Mouse (Mus musculus): ENCODE measurements around the gene Spred3. TPM values are rescaled to one million over a fixed set of nuclear protein-coding genes. Genes with fewer than 3 reads are reported as not detected.
A peak's percentile ranks its signal among the peaks of the same experiment; 100 is the strongest.
"Not testable (repeated sequence)": the region's sequence is repeated elsewhere in the genome, so short reads cannot be mapped to it uniquely, and the experiment has no call there.

Gene Spred3
- polyA plus RNA-seq (2015; fragmentation: Nextera tagmentation; extraction: Ambion mirVana), result 11.3 and 11.5 TPM in 2 replicates

DNA sequence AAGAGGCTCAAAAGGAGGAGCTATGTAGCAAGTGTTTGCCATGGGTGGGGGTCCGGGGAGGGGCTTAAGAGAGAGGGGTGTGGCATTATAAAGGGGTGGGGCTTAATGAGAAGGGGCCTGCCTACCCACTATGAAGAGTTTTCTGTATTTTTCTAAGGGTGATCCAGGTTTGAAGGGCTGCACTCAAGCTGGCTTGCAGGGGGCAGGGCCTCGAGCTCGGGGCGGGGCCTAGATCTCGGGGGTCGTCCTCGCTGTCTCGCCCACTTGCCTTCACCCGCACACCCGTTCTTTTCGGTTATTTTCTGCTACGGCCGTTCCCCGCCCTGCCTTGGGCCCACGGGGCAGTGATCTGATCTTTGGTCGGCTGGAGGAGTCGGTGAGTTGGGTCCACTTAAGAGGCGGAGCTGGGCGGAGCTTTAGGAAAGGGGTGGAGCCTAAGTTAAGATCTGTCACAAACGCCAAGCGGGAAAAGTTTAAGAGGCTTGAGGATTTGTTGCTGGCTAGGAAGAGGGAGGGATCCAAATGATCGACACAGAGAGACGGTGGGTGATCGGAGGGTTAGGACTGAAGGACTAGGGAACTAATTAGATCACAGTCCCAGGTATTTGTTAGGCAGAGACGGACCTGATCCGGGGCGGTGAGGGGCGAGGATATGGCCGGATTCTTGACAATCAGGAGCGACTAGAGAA, at the start of gene Spred3, which contains the start of gene Ggn:
Gene Spred3, minus strand, starts transcription at position 346 of the 689 bp plus-strand sequence.
Gene Ggn, plus strand, starts transcription at position 145 of the 689 bp plus-strand sequence.
- Histone ChIP-seq H3K27ac (peak within 1 kb of the TSS; percentile 89), H3K9me3 (no peaks in the 10 kb centered on the region), H3K9ac (peak within 1 kb of the TSS; percentile 59), H3K4me1 (peaks cover 39% of the 10 kb centered on the region), H3K4me3 (peak within 1 kb of the TSS; percentile 60), H3K27me3 (replicated peaks) (peaks cover 46% of the 10 kb centered on the region), H3K4me2 (peak within 1 kb of the TSS; percentile 66), H3K36me3 (replicated peaks) (peaks cover 13% of the 10 kb centered on the region)
- 2% methylated on average over 30 of the region's 30 CpGs for WGBS
- peak; percentile 63 for ATAC-seq (replicated peaks)

DNA sequence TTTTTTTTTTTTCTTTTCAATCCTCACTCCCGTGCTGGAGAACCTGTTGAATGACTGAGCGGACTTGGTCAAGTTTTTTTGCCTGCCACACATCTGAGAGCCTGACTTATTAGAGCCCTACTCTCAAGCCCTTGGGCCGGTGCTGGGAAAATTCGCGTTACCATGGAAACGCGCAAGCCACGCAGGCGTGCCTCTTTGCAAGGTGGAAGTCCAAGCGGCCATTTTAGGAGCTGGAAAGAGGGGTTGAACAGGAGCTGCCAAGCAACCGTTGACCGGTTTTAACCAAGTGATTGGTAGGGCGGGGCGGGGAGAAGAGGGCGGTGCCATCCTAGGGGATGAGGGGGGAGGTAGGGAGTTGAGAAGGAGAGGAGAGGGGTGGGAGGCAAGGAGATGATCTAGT, 44.6 kb upstream of the Spred3 start:
- WGBS, result 44% methylated on average over 15 of the region's 15 CpGs

GRCm38 (mm10) chr7:29214236-29214635, 44.0 kb upstream of the Spred3 start:
- H3K27ac ChIP-seq, result 0 out of 2 replicates have a peak overlapping the region, but pooled peaks have one; percentile 65
- peaks cover 16% of the 10 kb centered on the region for H3K4me1 ChIP-seq
- ATAC-seq (replicated peaks), result no peak
- peaks cover 7% of the 10 kb centered on the region; the same call in 1 of the 2 replicates for H3K27me3 ChIP-seq (replicated peaks)
- H3K4me3 ChIP-seq, result no peak overlapping the region
- H3K9me3 ChIP-seq, result no peaks in the 10 kb centered on the region
- H3K9ac ChIP-seq, result no peak overlapping the region
- H3K4me2 ChIP-seq, result peak overlapping the region; percentile 53
- 58% methylated on average over 2 of the region's 2 CpGs for WGBS
- H3K36me3 ChIP-seq (replicated peaks), result no peaks in the 10 kb centered on the region

More for the DNA sequence above, 44.6 kb upstream of the Spred3 start:
- ATAC-seq (replicated peaks), result no peak
- H3K27me3 ChIP-seq (replicated peaks), result peaks cover 7% of the 10 kb centered on the region; the same call in 1 of the 2 replicates
- H3K9me3 ChIP-seq, result no peaks in the 10 kb centered on the region
- no peak overlapping the region for H3K4me3 ChIP-seq
- H3K4me2 ChIP-seq, result no peak overlapping the region
- H3K4me1 ChIP-seq, result peaks cover 16% of the 10 kb centered on the region
- no peak overlapping the region for H3K27ac ChIP-seq
- no peaks in the 10 kb centered on the region for H3K36me3 ChIP-seq (replicated peaks)
- no peak overlapping the region for H3K9ac ChIP-seq

DNA sequence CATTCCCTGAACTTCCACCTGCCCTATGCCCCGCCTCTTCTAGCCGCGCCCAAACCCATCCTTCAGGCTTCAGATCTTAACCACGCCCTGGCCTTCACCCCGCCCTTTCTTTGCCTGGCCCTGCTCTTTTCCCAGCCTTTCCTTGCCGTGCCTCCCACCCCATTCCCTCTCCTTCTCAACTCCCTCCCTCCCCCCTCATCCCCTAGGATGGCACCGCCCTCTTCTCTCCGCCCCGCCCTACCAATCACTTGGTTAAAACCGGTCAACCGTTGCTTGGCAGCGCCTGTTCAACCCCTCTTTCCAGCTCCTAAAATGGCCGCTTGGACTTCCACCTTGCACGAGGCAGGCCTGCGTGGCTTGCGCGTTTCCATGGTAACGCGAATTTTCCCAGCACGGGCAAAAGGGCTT, 43.5 kb upstream of the Spred3 start, which contains the start of gene Catsperg1:
Gene Catsperg1, minus strand, starts transcription at position 361 of the 408 bp plus-strand sequence.
- Histone ChIP-seq H3K4me1 (peaks cover 16% of the 10 kb centered on the region), H3K27ac (peak within 1 kb of the TSS; percentile 65), H3K36me3 (replicated peaks) (no peaks in the 10 kb centered on the region), H3K9me3 (no peaks in the 10 kb centered on the region), H3K9ac (no peak within 1 kb of the TSS), H3K4me3 (peak within 1 kb of the TSS; percentile 33), H3K27me3 (replicated peaks) (peaks cover 7% of the 10 kb centered on the region; the same call in 1 of the 2 replicates), H3K4me2 (peak within 1 kb of the TSS; percentile 53)
- 2% methylated on average over 20 of the region's 20 CpGs for WGBS
- ATAC-seq (replicated peaks), result peak; percentile 88

DNA sequence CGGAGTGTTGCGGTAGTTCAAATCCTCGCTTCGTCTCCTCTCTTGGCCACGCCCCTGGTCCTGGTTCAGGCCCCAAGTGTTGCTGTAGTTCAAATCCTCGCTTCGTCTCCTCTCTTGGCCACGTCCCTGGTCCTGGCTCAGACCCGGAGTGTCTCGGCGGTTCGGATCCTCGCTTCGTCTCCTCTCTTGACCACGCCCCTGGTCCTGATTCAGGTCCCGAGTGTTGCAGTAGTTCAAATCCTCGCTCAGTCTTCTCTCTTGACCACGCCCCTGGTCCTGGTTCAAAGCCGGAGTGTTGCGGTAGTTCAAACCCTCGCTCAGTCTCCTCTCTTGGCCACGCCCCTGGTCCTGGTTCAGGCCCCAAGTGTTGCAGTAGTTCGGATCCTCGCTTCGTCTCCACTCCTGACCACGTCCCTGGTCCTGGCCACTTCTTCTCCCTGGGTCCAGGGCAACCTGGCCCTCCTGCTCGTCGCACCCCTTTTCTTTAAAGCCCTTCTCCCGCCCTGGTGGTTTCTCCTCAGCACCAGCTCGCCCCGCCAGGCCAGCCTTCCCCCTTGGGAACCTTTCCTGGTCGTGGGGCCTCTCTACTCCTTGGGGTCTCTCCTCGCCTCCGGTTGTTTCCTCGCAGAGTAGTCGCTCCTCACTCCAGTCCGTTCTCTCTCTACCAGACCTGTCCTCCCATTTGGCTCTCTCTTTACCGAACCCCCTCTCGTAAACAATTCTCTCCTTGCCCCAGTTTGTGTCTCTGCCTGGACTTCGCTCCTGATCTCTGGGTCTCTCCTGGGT, 42.8 kb upstream of the Spred3 start:
- H3K9me3 ChIP-seq; H3K9ac ChIP-seq; H3K27me3 ChIP-seq (replicated peaks); H3K36me3 ChIP-seq (replicated peaks): not testable (repeated sequence)
- peaks cover 16% of the 10 kb centered on the region for H3K4me1 ChIP-seq
- peak overlapping the region; percentile 53 for H3K4me2 ChIP-seq
- 17% methylated on average over 40 of the region's 40 CpGs for WGBS
- peak; percentile 37; the same call in 1 of the 2 replicates for ATAC-seq (replicated peaks)
- H3K27ac ChIP-seq, result peak overlapping the region; percentile 65; the same call in 1 of the 2 replicates
- peak overlapping the region; percentile 33 for H3K4me3 ChIP-seq

DNA sequence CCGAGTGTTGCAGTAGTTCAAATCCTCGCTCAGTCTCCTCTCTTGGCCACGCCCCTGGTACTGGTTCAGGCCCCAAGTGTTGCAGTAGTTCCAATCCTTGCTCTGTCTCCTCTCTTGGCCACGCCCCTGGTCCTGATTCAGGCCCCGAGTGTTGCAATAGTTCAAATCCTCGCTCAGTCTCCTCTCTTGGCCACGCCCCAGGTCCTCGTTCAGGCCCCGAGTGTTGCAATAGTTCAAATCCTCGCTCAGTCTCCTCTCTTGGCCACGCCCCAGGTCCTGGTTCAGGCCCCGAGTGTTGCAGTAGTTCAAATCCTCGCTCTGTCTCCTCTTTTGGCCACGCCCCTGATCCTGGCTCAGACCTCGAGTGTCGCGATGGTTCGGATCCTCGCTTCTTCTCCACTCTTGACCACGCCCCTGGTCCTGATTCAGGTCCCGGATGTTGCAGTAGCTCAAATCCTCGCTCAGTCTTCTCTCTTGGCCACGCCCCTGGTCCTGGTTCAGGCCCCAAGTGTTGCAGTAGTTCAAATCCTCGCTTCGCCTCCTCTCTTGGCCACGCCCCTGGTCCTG, 42.1 kb upstream of the Spred3 start:
- H3K4me2 ChIP-seq, result peak overlapping the region; percentile 53
- WGBS, result 14% methylated on average over 26 of the region's 26 CpGs
- H3K36me3 ChIP-seq (replicated peaks), result no peaks in the 10 kb centered on the region
- no peaks in the 10 kb centered on the region for H3K9me3 ChIP-seq
- ATAC-seq (replicated peaks), result no peak
- no peak overlapping the region for H3K9ac ChIP-seq
- H3K27me3 ChIP-seq (replicated peaks), result peaks cover 7% of the 10 kb centered on the region; the same call in 1 of the 2 replicates
- no peak overlapping the region for H3K4me3 ChIP-seq
- no peak overlapping the region for H3K27ac ChIP-seq
- H3K4me1 ChIP-seq, result peaks cover 16% of the 10 kb centered on the region

- H3K36me3 ChIP-seq (replicated peaks), result no peaks in the 10 kb centered on the region
- no peaks in the 10 kb centered on the region for H3K9me3 ChIP-seq
- ATAC-seq (replicated peaks), result peak; percentile 31; the same call in 1 of the 2 replicates
- peaks cover 16% of the 10 kb centered on the region for H3K4me1 ChIP-seq
- 5% methylated on average over 34 of the region's 34 CpGs for WGBS
- peak overlapping the region; percentile 33 for H3K4me3 ChIP-seq
- H3K4me2 ChIP-seq, result peak overlapping the region; percentile 46
- H3K27me3 ChIP-seq (replicated peaks), result peaks cover 7% of the 10 kb centered on the region; the same call in 1 of the 2 replicates
- H3K9ac ChIP-seq, result peak overlapping the region; percentile 10; the same call in 1 of the 2 replicates
- H3K27ac ChIP-seq, result no peak overlapping the region
These were observed 41.4 kb upstream of the Spred3 start for GRCm38 (mm10) chr7:29211415-29212198.

- H3K9me3 ChIP-seq; H3K27me3 ChIP-seq (replicated peaks); H3K36me3 ChIP-seq (replicated peaks); H3K9ac ChIP-seq; ATAC-seq (replicated peaks); H3K27ac ChIP-seq: not testable (repeated sequence)
- peak overlapping the region; percentile 33 for H3K4me3 ChIP-seq
- peaks cover 16% of the 10 kb centered on the region for H3K4me1 ChIP-seq
- peak overlapping the region; percentile 46 for H3K4me2 ChIP-seq
- WGBS, result 27% methylated on average over 15 of the region's 15 CpGs
These were observed 40.8 kb upstream of the Spred3 start for GRCm38 (mm10) chr7:29211013-29211412.

DNA sequence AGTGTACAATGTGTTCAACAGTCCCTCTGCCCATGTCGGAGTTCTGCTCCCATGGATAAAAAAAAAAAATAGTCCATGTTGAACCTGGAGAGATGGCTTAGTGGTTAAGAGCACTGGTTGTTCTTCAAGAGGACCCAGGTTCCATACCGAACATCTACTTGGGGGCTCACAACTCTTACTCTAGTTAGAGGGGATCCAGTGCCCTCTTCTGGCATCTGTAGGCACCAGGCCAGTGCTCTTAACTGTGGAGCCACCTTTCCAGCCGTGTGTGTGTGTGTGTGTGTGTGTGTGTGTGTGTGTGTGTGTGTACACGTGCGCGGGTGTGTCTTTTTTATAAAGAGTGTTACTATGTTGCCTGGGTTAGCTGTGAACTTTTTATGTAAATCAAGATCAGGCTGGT, 32.4 kb upstream of the Spred3 start:
- H3K27ac ChIP-seq, result no peak overlapping the region
- 83% methylated on average over 6 of the region's 6 CpGs for WGBS
- no peak for ATAC-seq (replicated peaks)
- no peaks in the 10 kb centered on the region for H3K36me3 ChIP-seq (replicated peaks)
- H3K9ac ChIP-seq, result no peak overlapping the region
- H3K4me2 ChIP-seq, result no peak overlapping the region
- no peaks in the 10 kb centered on the region for H3K9me3 ChIP-seq
- H3K4me3 ChIP-seq, result no peak overlapping the region
- H3K4me1 ChIP-seq, result no peaks in the 10 kb centered on the region
- no peaks in the 10 kb centered on the region for H3K27me3 ChIP-seq (replicated peaks)

- WGBS, result 88% methylated on average over 1 of the region's 1 CpGs
- not testable (repeated sequence) for ATAC-seq (replicated peaks)
These were observed 24.0 kb upstream of the Spred3 start for GRCm38 (mm10) chr7:29194230-29194629.

DNA sequence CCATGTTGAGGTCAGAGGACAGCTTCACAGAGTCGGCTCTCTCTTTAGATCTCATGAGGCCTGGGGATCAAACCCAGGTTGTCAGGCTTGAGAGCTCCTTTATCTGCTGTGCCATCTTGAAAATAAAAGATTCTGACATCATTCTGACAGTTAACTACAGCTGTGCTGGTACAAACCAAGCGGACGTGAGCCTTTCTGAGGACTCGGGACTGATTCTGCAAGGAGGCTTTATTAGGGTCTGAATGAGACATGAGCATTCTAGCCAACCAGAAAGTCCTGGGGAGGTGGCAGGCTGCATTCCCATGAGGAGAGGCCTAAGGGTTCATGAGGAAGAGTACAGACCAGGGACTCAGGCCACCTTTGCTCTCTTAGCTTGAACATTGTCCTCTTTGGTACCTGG, 11.1 kb upstream of the Spred3 start:
- not testable (repeated sequence) for H3K9ac ChIP-seq; H3K27me3 ChIP-seq (replicated peaks); H3K9me3 ChIP-seq; ATAC-seq (replicated peaks); H3K36me3 ChIP-seq (replicated peaks)
- Histone ChIP-seq H3K4me2 (peak overlapping the region; percentile 71; the same call in 1 of the 2 replicates), H3K4me3 (0 out of 2 replicates have a peak overlapping the region, but pooled peaks have one; percentile 78), H3K27ac (peak overlapping the region; percentile 79), H3K4me1 (peaks cover 21% of the 10 kb centered on the region)
- WGBS, result 86% methylated on average over 4 of the region's 4 CpGs

More at GRCm38 (mm10) chr7:29194230-29194629, 24.0 kb upstream of the Spred3 start:
- not testable (repeated sequence) for H3K4me3 ChIP-seq; H3K4me2 ChIP-seq; H3K4me1 ChIP-seq; H3K9ac ChIP-seq; H3K27me3 ChIP-seq (replicated peaks); H3K36me3 ChIP-seq (replicated peaks); H3K9me3 ChIP-seq; H3K27ac ChIP-seq
